Mouse (Mus musculus): ENCODE results near the gene Sult6b2. TPM values are rescaled to one million over a fixed set of nuclear protein-coding genes. Genes with fewer than 3 reads are reported as not detected.

Gene Sult6b2
- polyA plus RNA-seq, 1 experiment, result not detected

DNA sequence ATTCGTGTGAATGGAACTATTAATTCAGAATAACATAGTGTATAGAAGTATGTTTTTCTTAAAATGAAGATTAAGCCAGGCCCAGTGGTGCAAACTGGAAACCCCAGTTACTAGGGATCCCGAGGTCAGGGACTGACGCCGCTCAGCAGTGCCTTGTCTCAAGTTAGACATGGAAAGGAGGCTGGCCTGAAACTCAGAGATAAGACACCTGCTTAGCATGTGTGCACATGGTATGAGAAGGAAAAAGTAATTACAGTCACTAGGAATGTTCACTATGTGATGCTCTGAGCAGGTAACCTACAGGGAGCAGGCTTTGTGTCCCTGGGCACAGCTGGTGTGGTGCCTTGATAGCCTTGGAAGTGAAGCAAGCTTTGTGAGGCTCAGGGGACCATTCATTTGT is 32.7 kb downstream of the Sult6b2 start:
- peaks cover 7% of the 10 kb centered on the region for H3K4me1 ChIP-seq (ENCODE audit: control insufficient read depth, insufficient read depth, insufficient read length, low read length)
- no peak overlapping the region for H3K27ac ChIP-seq (replicated peaks; ENCODE audit: low read depth, low read length)
- H3K4me3 ChIP-seq (ENCODE audit: insufficient read depth, low read depth, low read length), result no peak overlapping the region

- Histone ChIP-seq H3K27ac (replicated peaks; ENCODE audit: low read depth, low read length) (no peak overlapping the region), H3K4me3 (ENCODE audit: insufficient read depth, low read depth, low read length) (no peak overlapping the region), H3K4me1 (ENCODE audit: control insufficient read depth, insufficient read depth, insufficient read length, low read length) (no peaks in the 10 kb centered on the region)
Observed at GRCm38 (mm10) chr6:142769896-142770295, 34.4 kb downstream of the Sult6b2 start.

DNA sequence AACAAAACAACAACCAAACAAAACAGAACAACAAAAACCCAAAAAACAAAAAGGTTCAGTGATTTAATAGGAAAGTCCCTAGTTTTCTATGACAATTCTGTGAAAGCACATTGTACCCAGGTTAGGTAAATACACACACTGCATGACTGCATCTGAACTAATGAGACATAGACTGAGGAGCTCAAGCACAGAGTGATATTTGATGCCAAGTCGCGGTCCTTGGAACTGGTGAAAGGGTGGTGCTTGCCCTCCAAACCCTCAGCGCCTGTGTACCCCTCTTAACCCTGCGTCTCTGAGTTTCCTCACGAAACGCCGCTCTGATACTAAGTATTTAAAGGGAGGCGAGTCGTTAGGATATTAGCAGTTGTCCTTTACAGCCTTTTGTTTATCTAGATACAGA is 37.0 kb downstream of the Sult6b2 start:
- Histone ChIP-seq H3K4me1 (ENCODE audit: control insufficient read depth, insufficient read depth, insufficient read length, low read length) (no peaks in the 10 kb centered on the region), H3K27ac (replicated peaks; ENCODE audit: low read depth, low read length) (no peak overlapping the region), H3K4me3 (ENCODE audit: insufficient read depth, low read depth, low read length) (no peak overlapping the region)

GRCm38 (mm10) chr6:142764933-142765332 is 39.4 kb downstream of the Sult6b2 start:
- no peak overlapping the region for H3K27ac ChIP-seq (replicated peaks; ENCODE audit: low read depth, low read length)

GRCm38 (mm10) chr6:142759633-142760032 is 44.7 kb downstream of the Sult6b2 start:
- Histone ChIP-seq H3K4me1 (ENCODE audit: control insufficient read depth, insufficient read depth, insufficient read length, low read length) (peaks cover 2% of the 10 kb centered on the region; the same call in 1 of the 2 replicates), H3K4me3 (ENCODE audit: insufficient read depth, low read depth, low read length) (no peak overlapping the region), H3K27ac (replicated peaks; ENCODE audit: low read depth, low read length) (no peak overlapping the region)

More at GRCm38 (mm10) chr6:142764933-142765332, 39.4 kb downstream of the Sult6b2 start:
- Histone ChIP-seq H3K4me3 (ENCODE audit: insufficient read depth, low read depth, low read length) (no peak overlapping the region), H3K4me1 (ENCODE audit: control insufficient read depth, insufficient read depth, insufficient read length, low read length) (no peaks in the 10 kb centered on the region)

DNA sequence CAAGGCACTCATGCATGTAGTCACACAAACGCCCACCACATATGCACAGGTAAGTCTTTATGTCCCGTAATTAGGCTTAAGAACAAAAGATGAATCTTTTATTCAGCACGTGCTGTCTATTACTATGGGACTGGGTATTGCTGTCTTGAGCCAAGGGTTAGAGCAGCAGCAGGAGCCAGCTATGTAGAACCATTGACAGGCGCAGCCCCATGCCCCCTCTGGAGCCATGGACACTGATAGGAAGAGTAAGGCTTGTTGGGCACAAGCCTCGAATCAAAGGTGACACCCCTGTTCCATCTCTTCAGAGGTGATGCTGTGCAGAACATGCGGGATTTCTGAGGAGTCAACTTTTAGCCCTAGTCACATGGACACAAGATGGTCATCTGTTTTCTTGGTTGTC is 45.7 kb downstream of the Sult6b2 start:
- peaks cover 2% of the 10 kb centered on the region; the same call in 1 of the 2 replicates for H3K4me1 ChIP-seq (ENCODE audit: control insufficient read depth, insufficient read depth, insufficient read length, low read length)
- H3K4me3 ChIP-seq (ENCODE audit: insufficient read depth, low read depth, low read length), result no peak overlapping the region
- no peak overlapping the region for H3K27ac ChIP-seq (replicated peaks; ENCODE audit: low read depth, low read length)

DNA sequence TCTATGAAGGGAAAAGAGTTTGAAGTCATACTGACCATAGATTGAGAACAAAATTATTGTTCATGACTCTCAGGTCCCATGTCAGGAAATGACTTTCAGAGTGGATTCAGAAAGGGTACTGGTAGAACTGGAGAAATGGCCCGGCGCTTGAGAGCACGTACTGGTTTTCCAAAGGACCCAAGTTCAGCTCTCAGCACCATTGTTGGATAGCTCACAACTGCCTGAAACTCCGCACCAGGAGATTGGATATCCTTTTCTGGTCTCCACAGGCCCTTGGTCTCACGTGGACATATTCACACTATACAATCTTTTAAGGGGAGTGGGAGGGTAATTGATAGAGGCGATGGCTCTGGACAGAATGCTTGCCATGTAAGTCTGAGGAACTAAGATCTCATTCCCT is 46.3 kb downstream of the Sult6b2 start:
- H3K4me1 ChIP-seq (ENCODE audit: control insufficient read depth, insufficient read depth, insufficient read length, low read length), result peaks cover 2% of the 10 kb centered on the region; the same call in 1 of the 2 replicates
- no peak overlapping the region for H3K27ac ChIP-seq (replicated peaks; ENCODE audit: low read depth, low read length)
- peak overlapping the region; percentile 43 for H3K4me3 ChIP-seq (ENCODE audit: insufficient read depth, low read depth, low read length)

- H3K27ac ChIP-seq (replicated peaks; ENCODE audit: low read depth, low read length), result 0 out of 2 replicates have a peak overlapping the region, but pooled peaks have one; percentile 25
- peaks cover 2% of the 10 kb centered on the region; the same call in 1 of the 2 replicates for H3K4me1 ChIP-seq (ENCODE audit: control insufficient read depth, insufficient read depth, insufficient read length, low read length)
- peak overlapping the region; percentile 73 for H3K4me3 ChIP-seq (ENCODE audit: insufficient read depth, low read depth, low read length)
Observed at GRCm38 (mm10) chr6:142757334-142757965, 46.9 kb downstream of the Sult6b2 start.

GRCm38 (mm10) chr6:142756507-142757333 is 47.6 kb downstream of the Sult6b2 start, which contains the start of gene Cmas:
Gene Cmas (plus strand): TSS chr6:142756686.
- H3K4me3 ChIP-seq (ENCODE audit: insufficient read depth, low read depth, low read length), result peak within 1 kb of the TSS; percentile 73
- 0 out of 2 replicates have a peak within 1 kb of the TSS, but pooled peaks have one; percentile 5 for H3K27ac ChIP-seq (replicated peaks; ENCODE audit: low read depth, low read length)
- peaks cover 2% of the 10 kb centered on the region; the same call in 1 of the 2 replicates for H3K4me1 ChIP-seq (ENCODE audit: control insufficient read depth, insufficient read depth, insufficient read length, low read length)

GRCm38 (mm10) chr6:142752331-142753246 is 51.7 kb downstream of the Sult6b2 start:
- H3K4me3 ChIP-seq (ENCODE audit: insufficient read depth, low read depth, low read length), result no peak overlapping the region
- H3K4me1 ChIP-seq (ENCODE audit: control insufficient read depth, insufficient read depth, insufficient read length, low read length), result no peaks in the 10 kb centered on the region
- H3K27ac ChIP-seq (replicated peaks; ENCODE audit: low read depth, low read length), result no peak overlapping the region; the same call in 1 of the 2 replicates

GRCm38 (mm10) chr6:142751365-142751764 is 52.9 kb downstream of the Sult6b2 start:
- Histone ChIP-seq H3K4me1 (ENCODE audit: control insufficient read depth, insufficient read depth, insufficient read length, low read length) (no peaks in the 10 kb centered on the region), H3K4me3 (ENCODE audit: insufficient read depth, low read depth, low read length) (no peak overlapping the region), H3K27ac (replicated peaks; ENCODE audit: low read depth, low read length) (no peak overlapping the region)

DNA sequence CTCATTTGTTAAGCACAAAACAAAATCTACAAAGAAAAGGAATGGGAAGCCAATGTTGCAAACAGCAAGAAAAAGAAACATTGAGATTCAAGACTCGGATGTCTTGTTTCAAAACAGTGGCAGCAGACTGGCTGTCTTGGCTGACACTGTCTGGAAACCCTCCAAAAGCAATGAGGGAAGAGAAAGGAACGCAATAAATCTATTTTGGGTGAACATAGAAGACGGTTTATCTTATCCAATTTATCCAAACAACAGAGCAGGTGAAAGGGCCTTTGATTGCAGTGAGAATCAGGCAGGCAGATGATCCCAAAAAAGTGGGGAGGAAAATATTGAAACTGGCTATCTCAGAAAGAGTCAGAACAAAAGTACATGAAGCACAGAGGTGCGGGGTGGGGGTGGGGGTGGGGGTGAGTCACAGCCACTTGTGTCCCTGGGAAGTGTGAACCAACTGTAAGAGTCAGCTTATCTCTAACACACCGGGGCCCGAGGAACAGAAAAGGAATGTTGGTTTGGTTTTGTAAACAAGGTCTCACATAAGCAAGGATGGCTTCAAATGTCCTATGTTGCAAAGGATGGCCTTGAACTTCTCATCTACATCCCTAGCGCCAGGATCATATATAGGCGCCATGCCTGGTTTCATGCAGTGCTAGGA is 56.1 kb downstream of the Sult6b2 start:
- H3K27ac ChIP-seq (replicated peaks; ENCODE audit: low read depth, low read length), result no peak overlapping the region
- H3K4me3 ChIP-seq (ENCODE audit: insufficient read depth, low read depth, low read length), result no peak overlapping the region
- H3K4me1 ChIP-seq (ENCODE audit: control insufficient read depth, insufficient read depth, insufficient read length, low read length), result no peaks in the 10 kb centered on the region

- Histone ChIP-seq H3K4me3 (ENCODE audit: insufficient read depth, low read depth, low read length) (no peak overlapping the region), H3K4me1 (ENCODE audit: control insufficient read depth, insufficient read depth, insufficient read length, low read length) (no peaks in the 10 kb centered on the region), H3K27ac (replicated peaks; ENCODE audit: low read depth, low read length) (no peak overlapping the region)
Observed at GRCm38 (mm10) chr6:142747165-142747564, 57.1 kb downstream of the Sult6b2 start.

GRCm38 (mm10) chr6:142746765-142747164 is 57.5 kb downstream of the Sult6b2 start:
- Histone ChIP-seq H3K4me1 (ENCODE audit: control insufficient read depth, insufficient read depth, insufficient read length, low read length) (no peaks in the 10 kb centered on the region), H3K4me3 (ENCODE audit: insufficient read depth, low read depth, low read length) (no peak overlapping the region), H3K27ac (replicated peaks; ENCODE audit: low read depth, low read length) (no peak overlapping the region)
